Mouse (Mus musculus) heart, embryonic 15.5 days (tissue): ENCODE measurements around the gene Psmb6. TPM values are rescaled to one million over a fixed set of nuclear protein-coding genes. Genes with fewer than 3 reads are reported as not detected.
"Not testable (repeated sequence)": the region's sequence is repeated elsewhere in the genome, so short reads cannot be mapped to it uniquely, and the experiment has no call there.

ENCODE experiments used
- ATAC-seq: fragments of 200-750 bp; cut with Nextera tagmentation; replicated peaks from 2 replicates; pipeline ENCODE4 v1.8.0; 2017; ENCODE audit warnings: low read depth, moderate TSS enrichment; ENCODE audit not compliant: insufficient number of reproducible peaks, insufficient read depth, low FRiP score
- H3K27ac ChIP-seq: fragments of 300-500 bp; sonication (generic); 2 replicates; pipeline ENCODE4 v1.5.1; 2015; ENCODE audit warnings: mild to moderate bottlenecking, inconsistent platforms
- H3K27me3 ChIP-seq: fragments of 300-500 bp; sonication (generic); 2 replicates; pipeline ENCODE4 v1.6.1; 2015; ENCODE audit warnings: inconsistent platforms
- H3K36me3 ChIP-seq: fragments of 300-500 bp; sonication (generic); 2 replicates; pipeline ENCODE4 v1.6.1; 2015; ENCODE audit warnings: mild to moderate bottlenecking, inconsistent platforms
- H3K4me1 ChIP-seq: fragments of 300-500 bp; sonication (generic); replicated peaks from 2 replicates; pipeline ENCODE4 v1.6.1; 2015; ENCODE audit warnings: inconsistent platforms
- H3K4me2 ChIP-seq: fragments of 300-500 bp; sonication (generic); 2 replicates; pipeline ENCODE4 v1.6.1; 2015; ENCODE audit warnings: inconsistent platforms, mild to moderate bottlenecking, moderate library complexity
- H3K4me3 ChIP-seq: fragments of 300-500 bp; sonication (generic); 2 replicates; pipeline ENCODE4 v1.5.1; 2015; ENCODE audit warnings: mild to moderate bottlenecking, inconsistent platforms
- H3K9ac ChIP-seq: fragments of 300-500 bp; sonication (generic); 2 replicates; pipeline ENCODE4 v1.6.1; 2015; ENCODE audit warnings: mild to moderate bottlenecking, inconsistent platforms
- H3K9me3 ChIP-seq: fragments of 300-500 bp; sonication (generic); replicated peaks from 2 replicates; pipeline ENCODE4 v1.6.1; 2016; ENCODE audit warnings: inconsistent platforms
- WGBS: fragments of 180-500 bp; shearing (Covaris S2); methylation state at CpG from one replicate; pipeline ENCODE4 v1.1.7; 2015; ENCODE audit warnings: mixed read lengths; 5-methylcytosine and 5-hydroxymethylcytosine counted together
- polyA plus RNA-seq: library from polyadenylated mRNA; unstranded; fragments of >200 nt; fragmentation: Nextera tagmentation; extraction: Ambion mirVana; gene quantifications from 2 replicates; pipeline ENCODE4 v1.2.1, GENCODE M21; 2015

The Psmb6 gene
- polyA plus RNA-seq, 1 experiment from 2014 or later: 509 TPM

DNA sequence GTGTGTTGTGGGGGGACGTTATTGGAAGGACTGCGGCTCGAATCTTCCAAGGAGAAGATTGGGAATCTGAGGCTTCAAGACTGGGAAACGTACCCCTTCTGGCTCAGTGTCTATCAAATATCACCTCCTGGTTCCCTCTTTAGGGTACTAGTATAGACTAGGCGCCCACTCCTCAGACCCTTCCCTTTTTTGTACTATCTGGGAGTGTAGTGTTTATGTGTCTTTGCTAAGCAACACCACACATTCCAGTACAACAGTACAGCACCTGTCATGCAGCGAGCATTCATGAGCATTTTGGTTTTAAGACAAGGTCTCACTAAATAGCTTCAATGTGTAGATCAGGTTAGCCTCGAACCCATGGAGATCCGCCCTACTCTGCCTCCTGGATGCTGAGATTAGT is 26.4 kb downstream of the Psmb6 start:
- no peaks in the 10 kb centered on the region for H3K4me1 ChIP-seq
- no peak for ATAC-seq
- no peaks in the 10 kb centered on the region for H3K9me3 ChIP-seq
- no peak overlapping the region for H3K27ac ChIP-seq
- H3K36me3 ChIP-seq: peaks cover 18% of the 10 kb centered on the region
- WGBS: 81% methylated on average over 8 of the region's 8 CpGs
- H3K4me2 ChIP-seq: no peak overlapping the region
- H3K4me3 ChIP-seq: no peak overlapping the region
- H3K9ac ChIP-seq: no peak overlapping the region
- H3K27me3 ChIP-seq: no peaks in the 10 kb centered on the region

GRCm38 (mm10) chr11:70553940-70554339 is 28.8 kb downstream of the Psmb6 start:
- WGBS: 48% methylated on average over 7 of the region's 7 CpGs
- H3K36me3 ChIP-seq: peaks cover 25% of the 10 kb centered on the region
- no peak overlapping the region for H3K4me2 ChIP-seq

GRCm38 (mm10) chr11:70557545-70557944 is 32.4 kb downstream of the Psmb6 start:
- H3K4me2 ChIP-seq: no peak overlapping the region
- ATAC-seq: no peak

More at GRCm38 (mm10) chr11:70553940-70554339, 28.8 kb downstream of the Psmb6 start:
- Histone ChIP-seq H3K9ac (no peak overlapping the region), H3K27me3 (no peaks in the 10 kb centered on the region), H3K9me3 (no peaks in the 10 kb centered on the region), H3K27ac (no peak overlapping the region), H3K4me3 (no peak overlapping the region), H3K4me1 (no peaks in the 10 kb centered on the region)
- ATAC-seq: no peak

GRCm38 (mm10) chr11:70561937-70562286 is 36.7 kb downstream of the Psmb6 start:
- peaks cover 10% of the 10 kb centered on the region; the same call in 1 of the 2 replicates for H3K36me3 ChIP-seq
- WGBS: 1% methylated on average over 2 of the region's 2 CpGs
- no peaks in the 10 kb centered on the region for H3K27me3 ChIP-seq
- no peak for ATAC-seq
- H3K4me1 ChIP-seq: peaks cover 31% of the 10 kb centered on the region
- no peaks in the 10 kb centered on the region for H3K9me3 ChIP-seq
- H3K27ac ChIP-seq: peak overlapping the region; percentile 88
- peak overlapping the region; percentile 98 for H3K4me3 ChIP-seq
- H3K9ac ChIP-seq: peak overlapping the region; percentile 95
- H3K4me2 ChIP-seq: peak overlapping the region; percentile 91

More at GRCm38 (mm10) chr11:70557545-70557944, 32.4 kb downstream of the Psmb6 start:
- Histone ChIP-seq H3K27ac (no peak overlapping the region), H3K4me1 (peaks cover 7% of the 10 kb centered on the region), H3K27me3 (no peaks in the 10 kb centered on the region), H3K4me3 (no peak overlapping the region), H3K36me3 (peaks cover 24% of the 10 kb centered on the region), H3K9me3 (no peaks in the 10 kb centered on the region), H3K9ac (no peak overlapping the region)
- 93% methylated on average over 9 of the region's 9 CpGs for WGBS

DNA sequence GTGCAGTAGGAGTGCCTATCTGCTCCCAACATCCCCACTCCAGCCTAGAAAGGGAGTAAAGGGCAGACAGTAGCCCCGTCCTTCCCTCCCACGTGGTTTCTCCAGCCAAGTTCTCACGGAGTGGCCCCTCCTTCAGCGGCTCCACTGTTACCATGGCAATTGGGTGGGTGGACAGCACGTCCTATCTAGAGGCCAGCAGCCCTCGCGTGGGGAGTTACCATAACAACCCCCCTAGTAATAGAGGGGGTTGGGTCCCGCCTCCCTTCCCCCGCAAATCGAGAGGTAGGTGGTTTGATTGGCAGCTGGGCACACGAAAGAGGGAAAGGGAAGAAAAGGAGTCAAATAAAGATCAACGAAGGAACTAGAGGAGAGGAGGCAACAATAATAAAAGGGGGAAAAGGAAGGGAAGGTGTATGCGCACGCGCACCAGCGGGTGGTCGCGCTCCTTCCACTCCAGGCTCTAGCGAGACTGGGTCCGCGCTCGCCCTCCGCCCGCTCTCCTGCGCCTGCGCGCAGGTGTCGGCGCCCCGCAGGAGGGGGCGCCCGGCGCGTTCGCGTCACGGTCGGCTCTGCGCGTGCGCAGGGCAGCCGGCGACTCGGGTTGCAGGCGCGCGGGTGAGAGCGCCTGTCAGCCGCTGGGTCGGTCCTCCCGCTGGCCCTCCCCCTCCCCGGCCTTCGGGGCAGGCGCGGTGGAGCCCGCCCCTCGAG is 37.3 kb downstream of the Psmb6 start, which contains the start of gene Mink1:
Mink1 (plus strand) TSS at position 595 of the 708 bp plus-strand sequence.
- Histone ChIP-seq H3K27me3 (no peaks in the 10 kb centered on the region), H3K4me1 (peaks cover 34% of the 10 kb centered on the region), H3K4me2 (peak within 1 kb of the TSS; percentile 91), H3K9me3 (no peaks in the 10 kb centered on the region), H3K4me3 (peak within 1 kb of the TSS; percentile 98), H3K36me3 (peaks cover 5% of the 10 kb centered on the region; the same call in 1 of the 2 replicates), H3K27ac (peak within 1 kb of the TSS; percentile 88), H3K9ac (peak within 1 kb of the TSS; percentile 95)
- ATAC-seq: peak; percentile 89
- WGBS: under 1% methylated on average over 54 of the region's 57 CpGs

DNA sequence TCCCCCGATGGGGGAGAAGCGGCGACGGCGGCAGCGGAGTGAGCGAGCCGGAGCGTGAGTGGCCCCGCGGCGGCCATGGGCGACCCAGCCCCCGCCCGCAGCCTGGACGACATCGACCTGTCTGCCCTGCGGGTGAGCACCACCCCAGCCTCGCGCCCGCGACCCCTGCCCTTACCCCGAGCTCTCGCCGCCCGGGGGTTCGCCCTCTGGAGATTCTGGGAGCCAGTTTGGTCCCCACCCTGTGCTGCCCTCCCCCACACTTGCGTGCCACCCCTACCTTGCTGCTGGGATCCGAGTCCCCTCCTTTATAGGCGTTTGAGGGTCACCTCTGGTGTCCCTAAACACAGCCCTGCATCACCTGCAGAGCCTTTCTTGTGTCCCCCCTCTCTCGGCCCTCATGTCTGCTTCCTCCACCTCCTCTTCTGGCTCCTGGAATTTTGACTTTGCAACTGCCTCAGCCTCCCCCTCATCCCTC is 37.9 kb downstream of the Psmb6 start:
- Histone ChIP-seq H3K27ac (peak overlapping the region; percentile 88), H3K4me2 (peak overlapping the region; percentile 91), H3K9me3 (no peaks in the 10 kb centered on the region), H3K27me3 (no peaks in the 10 kb centered on the region), H3K9ac (peak overlapping the region; percentile 95), H3K4me3 (peak overlapping the region; percentile 98), H3K36me3 (no peaks in the 10 kb centered on the region), H3K4me1 (peaks cover 34% of the 10 kb centered on the region)
- 0% methylated on average over 27 of the region's 31 CpGs for WGBS
- ATAC-seq: peak; percentile 11; the same call in 1 of the 2 replicates

DNA sequence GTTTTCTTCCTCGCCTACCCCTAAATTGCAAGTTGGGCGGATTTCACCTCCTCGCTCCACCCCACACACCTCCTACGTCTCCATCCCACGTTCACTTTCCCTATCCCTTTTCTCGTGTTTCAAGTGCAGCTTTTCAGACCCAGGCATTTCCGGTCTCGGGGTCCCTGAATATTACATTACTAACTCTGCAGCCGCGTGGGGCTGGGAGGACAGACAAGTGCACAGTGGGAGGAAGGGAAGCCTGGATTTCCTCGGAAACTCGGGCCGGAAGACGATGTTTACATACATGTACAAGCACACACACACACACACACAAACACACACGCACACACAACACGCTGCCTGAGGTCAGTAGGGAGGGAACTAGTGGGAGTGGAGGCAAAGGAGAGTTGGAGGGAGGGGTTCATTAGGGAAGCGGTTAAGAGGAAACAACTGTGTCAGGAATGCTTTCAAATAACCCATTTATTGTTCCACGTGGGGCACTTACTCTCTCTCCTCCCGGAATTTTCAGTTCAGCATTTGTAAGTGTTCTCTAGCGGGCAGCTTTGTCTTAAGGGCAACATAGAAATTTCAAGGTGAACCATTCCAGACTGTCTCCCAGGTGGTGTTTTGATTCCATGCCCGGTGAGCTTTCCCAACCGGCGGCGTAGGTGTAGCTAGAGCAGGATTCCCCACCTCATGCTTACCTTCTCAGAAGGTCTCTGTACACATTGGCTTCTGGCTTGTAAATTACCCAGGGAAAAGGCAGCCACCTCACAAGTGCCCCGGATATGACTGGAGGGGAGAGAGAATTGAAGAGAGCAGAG is 38.5 kb downstream of the Psmb6 start:
- Histone ChIP-seq H3K36me3 (no peaks in the 10 kb centered on the region), H3K9me3 (no peaks in the 10 kb centered on the region), H3K4me3 (peak overlapping the region; percentile 98), H3K27me3 (no peaks in the 10 kb centered on the region), H3K4me2 (peak overlapping the region; percentile 91), H3K9ac (peak overlapping the region; percentile 95), H3K27ac (peak overlapping the region; percentile 88), H3K4me1 (peaks cover 34% of the 10 kb centered on the region)
- 2% methylated on average over 25 of the region's 25 CpGs for WGBS
- ATAC-seq: no peak

DNA sequence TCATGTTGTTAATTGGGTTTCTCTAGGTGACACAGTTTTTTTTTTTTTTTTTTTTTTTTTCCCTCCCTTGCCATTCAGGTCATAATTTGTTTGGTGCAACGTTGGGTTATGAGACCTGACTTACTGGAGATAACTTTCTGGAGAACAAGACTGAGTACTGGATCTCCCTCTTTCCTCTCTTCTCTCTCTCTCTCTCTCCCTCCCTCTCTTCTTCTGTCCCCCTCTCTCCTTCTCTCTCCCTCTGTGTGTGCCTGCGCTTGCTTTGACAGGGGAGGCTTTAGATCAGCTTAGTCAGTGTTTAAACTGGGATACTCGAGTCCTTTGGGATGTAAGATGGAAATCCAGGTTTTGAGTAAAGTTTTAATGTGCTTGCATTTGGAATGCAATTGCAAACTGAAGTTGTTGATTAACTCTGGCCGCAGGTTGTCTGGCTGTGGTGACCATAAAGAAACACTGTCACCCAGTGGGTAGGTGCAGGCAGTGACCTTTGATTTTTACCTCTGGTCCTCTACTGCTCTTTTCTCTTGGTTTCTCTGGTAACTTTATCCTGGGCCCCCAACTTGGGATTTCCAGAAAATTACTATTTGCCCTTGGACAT is 39.2 kb downstream of the Psmb6 start:
- H3K4me1 ChIP-seq: peaks cover 34% of the 10 kb centered on the region
- peak overlapping the region; percentile 95; the same call in 1 of the 2 replicates for H3K9ac ChIP-seq
- no peaks in the 10 kb centered on the region for H3K36me3 ChIP-seq
- 0 out of 2 replicates have a peak overlapping the region, but pooled peaks have one; percentile 88 for H3K27ac ChIP-seq
- 33% methylated on average over 4 of the region's 4 CpGs for WGBS
- no peak for ATAC-seq
- H3K4me2 ChIP-seq: peak overlapping the region; percentile 91
- H3K9me3 ChIP-seq: no peaks in the 10 kb centered on the region
- H3K4me3 ChIP-seq: peak overlapping the region; percentile 98
- H3K27me3 ChIP-seq: no peaks in the 10 kb centered on the region

- WGBS: 70% methylated on average over 7 of the region's 7 CpGs
- H3K4me1 ChIP-seq: peaks cover 34% of the 10 kb centered on the region
- no peaks in the 10 kb centered on the region for H3K27me3 ChIP-seq
- no peaks in the 10 kb centered on the region for H3K9me3 ChIP-seq
- no peak overlapping the region for H3K4me2 ChIP-seq
- H3K27ac ChIP-seq: no peak overlapping the region
- H3K9ac ChIP-seq: no peak overlapping the region
- H3K4me3 ChIP-seq: no peak overlapping the region
- H3K36me3 ChIP-seq: no peaks in the 10 kb centered on the region
- no peak for ATAC-seq
These were observed 41.4 kb downstream of the Psmb6 start for GRCm38 (mm10) chr11:70566586-70566985.

DNA sequence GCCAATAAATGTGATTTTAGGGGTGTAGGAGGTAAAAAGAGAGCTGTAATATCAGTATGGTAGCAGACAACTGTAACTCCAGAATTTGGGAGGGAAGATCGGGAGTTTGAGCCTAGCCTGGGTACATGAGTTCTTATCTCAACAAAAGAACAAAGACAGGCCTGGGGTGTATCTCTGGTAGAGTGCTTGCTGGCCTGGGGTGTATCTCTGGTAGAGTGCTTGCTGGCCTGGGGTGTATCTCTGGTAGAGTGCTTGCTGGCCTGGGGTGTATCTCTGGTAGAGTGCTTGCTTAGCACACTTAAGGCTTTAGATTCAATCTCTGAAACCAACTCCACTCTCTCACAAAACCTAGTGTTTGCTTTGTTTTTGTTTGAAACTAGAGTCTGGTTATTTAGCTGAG is 45.4 kb downstream of the Psmb6 start:
- H3K36me3 ChIP-seq, H3K9me3 ChIP-seq, H3K27me3 ChIP-seq, H3K4me2 ChIP-seq, H3K9ac ChIP-seq, H3K27ac ChIP-seq, H3K4me3 ChIP-seq, ATAC-seq: not testable (repeated sequence)
- WGBS: 76% methylated on average over 1 of the region's 1 CpGs
- peaks cover 13% of the 10 kb centered on the region for H3K4me1 ChIP-seq

- ATAC-seq: no peak
- WGBS: 88% methylated on average over 1 of the region's 1 CpGs
- H3K27me3 ChIP-seq: no peaks in the 10 kb centered on the region
These were observed 46.5 kb downstream of the Psmb6 start for GRCm38 (mm10) chr11:70571641-70572040.

More at GRCm38 (mm10) chr11:70571641-70572040, 46.5 kb downstream of the Psmb6 start:
- no peak overlapping the region for H3K4me2 ChIP-seq
- no peak overlapping the region for H3K4me3 ChIP-seq
- peaks cover 12% of the 10 kb centered on the region for H3K4me1 ChIP-seq
- H3K27ac ChIP-seq: no peak overlapping the region
- H3K36me3 ChIP-seq: no peaks in the 10 kb centered on the region
- H3K9me3 ChIP-seq: no peaks in the 10 kb centered on the region
- no peak overlapping the region for H3K9ac ChIP-seq
